Mouse (Mus musculus): ENCODE data around the gene Rpf1. TPM values are rescaled to one million over a fixed set of nuclear protein-coding genes. Genes with fewer than 3 reads are reported as not detected.

The Rpf1 gene
- polyA plus RNA-seq, 1 experiment from 2014 or later: 48.1 TPM

GRCm38 (mm10) chr3:146520226-146520797 lies 917 bp downstream of the Rpf1 start:
- no peak for ATAC-seq (ENCODE audit: insufficient number of reproducible peaks, insufficient read depth, low FRiP score, low read depth)
- 34% methylated on average over 5 of the region's 5 CpGs for WGBS

DNA sequence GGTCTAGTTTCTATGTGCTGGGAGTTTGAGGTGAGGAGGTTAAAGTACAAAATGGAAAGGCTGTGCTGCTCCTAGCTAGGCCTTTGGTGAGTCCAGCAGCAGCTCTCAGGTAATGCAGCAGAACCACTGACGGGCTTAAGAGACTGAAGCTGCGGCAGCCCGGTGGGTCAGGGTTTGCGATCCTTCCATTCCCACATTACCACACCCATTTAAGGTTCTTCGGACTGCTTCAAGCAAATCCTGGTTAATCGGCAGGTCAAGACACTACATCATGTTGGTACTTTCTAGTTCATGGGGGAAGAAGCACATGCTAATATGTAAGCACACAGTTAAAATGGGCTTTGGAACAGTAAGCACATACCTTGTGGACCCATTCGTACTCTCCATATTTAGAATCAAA lies 14.5 kb downstream of the Rpf1 start:
- Histone ChIP-seq H3K9me3 (ENCODE audit: control insufficient read depth, low read depth, low read length) (no peaks in the 10 kb centered on the region), H3K4me1 (ENCODE audit: control insufficient read depth, insufficient read depth, low read length) (peaks cover 9% of the 10 kb centered on the region; the same call in 1 of the 2 replicates), H3K4me3 (ENCODE audit: low read depth, low read length) (no peak overlapping the region), H3K27me3 (ENCODE audit: control insufficient read depth, insufficient read depth, low read length) (no peaks in the 10 kb centered on the region), H3K4me2 (replicated peaks; ENCODE audit: low read depth, low read length) (no peak overlapping the region), H3K36me3 (ENCODE audit: control insufficient read depth, insufficient read depth, low read length) (peaks cover 61% of the 10 kb centered on the region), H3K27ac (ENCODE audit: low read length) (no peak overlapping the region), H3K9ac (replicated peaks; ENCODE audit: low read depth, low read length) (no peak overlapping the region)
- 93% methylated on average over 7 of the region's 7 CpGs for WGBS
- ATAC-seq (ENCODE audit: insufficient number of reproducible peaks, insufficient read depth, low FRiP score, low read depth): no peak

More at GRCm38 (mm10) chr3:146520226-146520797, 917 bp downstream of the Rpf1 start:
- Histone ChIP-seq H3K4me2 (replicated peaks; ENCODE audit: low read depth, low read length) (peak overlapping the region; percentile 66), H3K9me3 (ENCODE audit: control insufficient read depth, low read depth, low read length) (no peaks in the 10 kb centered on the region), H3K4me1 (ENCODE audit: control insufficient read depth, insufficient read depth, low read length) (no peaks in the 10 kb centered on the region), H3K36me3 (ENCODE audit: control insufficient read depth, insufficient read depth, low read length) (peaks cover 9% of the 10 kb centered on the region; the same call in 1 of the 2 replicates), H3K9ac (replicated peaks; ENCODE audit: low read depth, low read length) (peak overlapping the region; percentile 77), H3K27me3 (ENCODE audit: control insufficient read depth, insufficient read depth, low read length) (no peaks in the 10 kb centered on the region), H3K27ac (ENCODE audit: low read length) (peak overlapping the region; percentile 99; the same call in 1 of the 2 replicates), H3K4me3 (ENCODE audit: low read depth, low read length) (peak overlapping the region; percentile 86)

- H3K4me3 ChIP-seq (ENCODE audit: low read depth, low read length): peak overlapping the region; percentile 94
- no peak for ATAC-seq (ENCODE audit: insufficient number of reproducible peaks, insufficient read depth, low FRiP score, low read depth)
- H3K9me3 ChIP-seq (ENCODE audit: control insufficient read depth, low read depth, low read length): no peaks in the 10 kb centered on the region
- peak overlapping the region; percentile 82 for H3K4me2 ChIP-seq (replicated peaks; ENCODE audit: low read depth, low read length)
- 34% methylated on average over 5 of the region's 5 CpGs for WGBS
- peaks cover 29% of the 10 kb centered on the region for H3K36me3 ChIP-seq (ENCODE audit: control insufficient read depth, insufficient read depth, low read length)
- H3K9ac ChIP-seq (replicated peaks; ENCODE audit: low read depth, low read length): no peak overlapping the region; the same call in 1 of the 2 replicates
- peak overlapping the region; percentile 18 for H3K27ac ChIP-seq (ENCODE audit: low read length)
- no peaks in the 10 kb centered on the region for H3K27me3 ChIP-seq (ENCODE audit: control insufficient read depth, insufficient read depth, low read length)
- H3K4me1 ChIP-seq (ENCODE audit: control insufficient read depth, insufficient read depth, low read length): peaks cover 18% of the 10 kb centered on the region; the same call in 1 of the 2 replicates
These were observed 19.6 kb downstream of the Rpf1 start for GRCm38 (mm10) chr3:146501601-146502123.

DNA sequence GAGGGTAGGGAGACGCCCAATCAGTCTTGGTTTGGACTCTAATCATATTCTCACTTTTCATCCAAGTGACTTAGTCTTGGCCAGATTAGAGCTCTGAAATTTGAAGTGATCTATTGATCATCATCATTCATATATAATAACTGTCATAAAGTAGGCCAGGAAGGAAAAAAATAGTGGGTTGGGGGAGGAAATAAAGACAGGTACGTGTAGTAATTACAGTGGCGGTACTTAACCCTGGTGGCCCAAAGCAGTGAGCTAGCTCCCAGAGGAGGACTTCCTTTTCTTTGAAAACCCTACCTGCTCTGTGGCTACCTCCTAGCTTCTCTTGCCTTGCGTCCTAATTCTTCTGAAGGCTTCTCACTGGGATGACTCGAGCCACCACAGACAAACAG lies 20.4 kb downstream of the Rpf1 start:
- H3K27me3 ChIP-seq (ENCODE audit: control insufficient read depth, insufficient read depth, low read length): no peaks in the 10 kb centered on the region
- peaks cover 18% of the 10 kb centered on the region; the same call in 1 of the 2 replicates for H3K4me1 ChIP-seq (ENCODE audit: control insufficient read depth, insufficient read depth, low read length)
- H3K9ac ChIP-seq (replicated peaks; ENCODE audit: low read depth, low read length): peak overlapping the region; percentile 87
- peaks cover 21% of the 10 kb centered on the region for H3K36me3 ChIP-seq (ENCODE audit: control insufficient read depth, insufficient read depth, low read length)
- no peaks in the 10 kb centered on the region for H3K9me3 ChIP-seq (ENCODE audit: control insufficient read depth, low read depth, low read length)
- WGBS: 6% methylated on average over 5 of the region's 5 CpGs
- peak overlapping the region; percentile 94 for H3K4me3 ChIP-seq (ENCODE audit: low read depth, low read length)
- H3K4me2 ChIP-seq (replicated peaks; ENCODE audit: low read depth, low read length): peak overlapping the region; percentile 82
- no peak for ATAC-seq (ENCODE audit: insufficient number of reproducible peaks, insufficient read depth, low FRiP score, low read depth)
- H3K27ac ChIP-seq (ENCODE audit: low read length): peak overlapping the region; percentile 91; the same call in 1 of the 2 replicates

- Histone ChIP-seq H3K36me3 (ENCODE audit: control insufficient read depth, insufficient read depth, low read length) (peaks cover 17% of the 10 kb centered on the region), H3K9me3 (ENCODE audit: control insufficient read depth, low read depth, low read length) (no peaks in the 10 kb centered on the region), H3K4me3 (ENCODE audit: low read depth, low read length) (peak overlapping the region; percentile 94), H3K4me1 (ENCODE audit: control insufficient read depth, insufficient read depth, low read length) (peaks cover 18% of the 10 kb centered on the region; the same call in 1 of the 2 replicates), H3K4me2 (replicated peaks; ENCODE audit: low read depth, low read length) (peak overlapping the region; percentile 82), H3K27ac (ENCODE audit: low read length) (peak overlapping the region; percentile 91), H3K27me3 (ENCODE audit: control insufficient read depth, insufficient read depth, low read length) (no peaks in the 10 kb centered on the region), H3K9ac (replicated peaks; ENCODE audit: low read depth, low read length) (peak overlapping the region; percentile 87)
- ATAC-seq (ENCODE audit: insufficient number of reproducible peaks, insufficient read depth, low FRiP score, low read depth): peak; percentile 68
- under 1% methylated on average over 48 of the region's 57 CpGs for WGBS
These were observed 21.0 kb downstream of the Rpf1 start for GRCm38 (mm10) chr3:146500003-146500809.

- ATAC-seq (ENCODE audit: insufficient number of reproducible peaks, insufficient read depth, low FRiP score, low read depth): peak; percentile 95
- WGBS: under 1% methylated on average over 46 of the region's 88 CpGs
- Histone ChIP-seq H3K9ac (replicated peaks; ENCODE audit: low read depth, low read length) (peak within 1 kb of the TSS; percentile 87), H3K27ac (ENCODE audit: low read length) (peak within 1 kb of the TSS; percentile 91), H3K36me3 (ENCODE audit: control insufficient read depth, insufficient read depth, low read length) (peaks cover 14% of the 10 kb centered on the region), H3K27me3 (ENCODE audit: control insufficient read depth, insufficient read depth, low read length) (no peaks in the 10 kb centered on the region), H3K9me3 (ENCODE audit: control insufficient read depth, low read depth, low read length) (no peaks in the 10 kb centered on the region), H3K4me2 (replicated peaks; ENCODE audit: low read depth, low read length) (peak within 1 kb of the TSS; percentile 82), H3K4me1 (ENCODE audit: control insufficient read depth, insufficient read depth, low read length) (peaks cover 18% of the 10 kb centered on the region; the same call in 1 of the 2 replicates), H3K4me3 (ENCODE audit: low read depth, low read length) (peak within 1 kb of the TSS; percentile 94)
These were observed 21.7 kb downstream of the Rpf1 start, which contains the start of the genes Spata1 and Gng5 for GRCm38 (mm10) chr3:146499431-146500002. TSS of gene Spata1 (minus strand) at chr3:146499753. TSS of gene Gng5 (plus strand) at chr3:146499807.

DNA sequence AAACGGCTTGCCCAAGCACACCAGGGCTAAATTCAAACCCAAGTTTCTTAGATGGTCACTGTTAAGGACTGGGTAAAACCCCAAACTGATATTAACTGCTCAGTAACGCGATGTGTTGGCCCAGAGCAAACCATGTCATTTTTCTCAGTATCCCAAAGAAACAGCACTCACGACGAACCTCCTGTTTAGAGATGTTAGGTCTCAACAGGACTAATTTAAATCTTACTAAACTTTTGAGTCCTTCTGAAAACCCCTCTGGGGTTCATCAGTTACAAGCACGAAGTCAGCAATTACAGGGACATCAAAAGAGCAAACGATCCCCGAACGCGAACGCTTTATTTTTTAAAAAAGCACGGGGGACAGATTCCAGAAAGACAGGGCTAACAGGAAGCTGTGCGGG lies 22.2 kb downstream of the Rpf1 start:
- H3K9ac ChIP-seq (replicated peaks; ENCODE audit: low read depth, low read length): peak overlapping the region; percentile 87
- H3K4me1 ChIP-seq (ENCODE audit: control insufficient read depth, insufficient read depth, low read length): peaks cover 18% of the 10 kb centered on the region; the same call in 1 of the 2 replicates
- peak overlapping the region; percentile 94 for H3K4me3 ChIP-seq (ENCODE audit: low read depth, low read length)
- H3K9me3 ChIP-seq (ENCODE audit: control insufficient read depth, low read depth, low read length): no peaks in the 10 kb centered on the region
- no peaks in the 10 kb centered on the region for H3K27me3 ChIP-seq (ENCODE audit: control insufficient read depth, insufficient read depth, low read length)
- ATAC-seq (ENCODE audit: insufficient number of reproducible peaks, insufficient read depth, low FRiP score, low read depth): no peak
- 1% methylated on average over 13 of the region's 13 CpGs for WGBS
- H3K4me2 ChIP-seq (replicated peaks; ENCODE audit: low read depth, low read length): peak overlapping the region; percentile 46
- H3K36me3 ChIP-seq (ENCODE audit: control insufficient read depth, insufficient read depth, low read length): peaks cover 8% of the 10 kb centered on the region
- peak overlapping the region; percentile 91 for H3K27ac ChIP-seq (ENCODE audit: low read length)

DNA sequence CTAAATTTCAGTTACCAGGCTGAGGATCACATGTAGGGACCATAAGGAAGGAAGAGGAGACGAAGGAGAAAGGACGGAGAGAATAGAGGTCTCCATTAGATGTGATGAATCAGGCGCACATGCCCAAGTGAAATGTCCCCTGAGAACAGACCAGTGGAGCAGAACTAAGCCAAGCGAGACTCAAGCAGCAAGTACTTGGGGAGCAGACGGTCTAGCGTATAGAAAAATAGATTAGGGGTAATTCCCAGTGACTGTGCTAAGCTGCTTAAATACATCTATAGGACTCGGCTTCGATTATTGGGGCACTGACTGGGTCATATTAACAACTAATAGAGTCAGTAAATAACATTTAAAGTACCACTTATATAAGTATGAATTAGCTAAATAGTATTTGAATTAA lies 26.3 kb downstream of the Rpf1 start:
- no peak overlapping the region for H3K9ac ChIP-seq (replicated peaks; ENCODE audit: low read depth, low read length)
- no peaks in the 10 kb centered on the region for H3K27me3 ChIP-seq (ENCODE audit: control insufficient read depth, insufficient read depth, low read length)
- no peaks in the 10 kb centered on the region for H3K4me1 ChIP-seq (ENCODE audit: control insufficient read depth, insufficient read depth, low read length)
- ATAC-seq (ENCODE audit: insufficient number of reproducible peaks, insufficient read depth, low FRiP score, low read depth): no peak
- H3K4me2 ChIP-seq (replicated peaks; ENCODE audit: low read depth, low read length): no peak overlapping the region
- H3K4me3 ChIP-seq (ENCODE audit: low read depth, low read length): no peak overlapping the region
- no peaks in the 10 kb centered on the region for H3K9me3 ChIP-seq (ENCODE audit: control insufficient read depth, low read depth, low read length)
- WGBS: 90% methylated on average over 8 of the region's 8 CpGs
- no peak overlapping the region for H3K27ac ChIP-seq (ENCODE audit: low read length)
- H3K36me3 ChIP-seq (ENCODE audit: control insufficient read depth, insufficient read depth, low read length): no peaks in the 10 kb centered on the region
